8 mouse cellular contexts compared by ENCODE assay signal in genomic region chr2:173658517-173658916, GRCm38 (mm10). TPM values are rescaled to one million over a fixed set of nuclear protein-coding genes. Genes with fewer than 3 reads are reported as not detected.
A peak's percentile ranks its signal among the peaks of the same experiment; 100 is the strongest.
DNase-seq lines count a peak whose midpoint lies in the region; ATAC-seq and TF ChIP-seq lines count a peak whose summit lies in the region.

No protein-coding gene starts in this region.

- H3K9me3 ChIP-seq in embryonic facial prominence, embryonic 10.5 days, result no peaks in the 10 kb centered on the region
- H3K9me3 ChIP-seq in hindbrain, embryonic 16.5 days (ENCODE audit: control insufficient read depth, low read length), result no peaks in the 10 kb centered on the region
- no peaks in the 10 kb centered on the region for H3K9me3 ChIP-seq in midbrain, embryonic 14.5 days (ENCODE audit: control insufficient read depth, low read length)

- no peak for ATAC-seq in hindbrain, embryonic 16.5 days
- no peak for ATAC-seq in midbrain, embryonic 14.5 days (ENCODE audit: low FRiP score, low TSS enrichment)

- H3K9ac ChIP-seq in hindbrain, embryonic 16.5 days (ENCODE audit: low read depth, low read length), result no peak overlapping the region
- H3K9ac ChIP-seq in midbrain, embryonic 14.5 days (replicated peaks; ENCODE audit: low read length), result no peak overlapping the region

- WGBS in kidney, adult 2 months, result 81% methylated on average over 4 of the region's 4 CpGs
- 87% methylated on average over 4 of the region's 4 CpGs for WGBS in embryonic facial prominence, embryonic 10.5 days
- WGBS in hindbrain, embryonic 16.5 days, result 91% methylated on average over 4 of the region's 4 CpGs
- 95% methylated on average over 4 of the region's 4 CpGs for WGBS in midbrain, embryonic 14.5 days
- WGBS in thymus, adult 2 months, result 96% methylated on average over 4 of the region's 4 CpGs

- DNase-seq in kidney, adult 2 months, result no peak
- DNase-seq in kidney, adult 11 months, result no peak
- no peak for DNase-seq in embryonic facial prominence, embryonic 10.5 days (ENCODE audit: low spot score)
- DNase-seq in midbrain, embryonic 14.5 days, result no peak
- DNase-seq in frontal cortex, postnatal 14 days (ENCODE audit: low spot score in 2 of 2), result no peak
- DNase-seq in frontal cortex, postnatal 10 days (ENCODE audit: low spot score in 2 of 2), result no peak
- DNase-seq in thymus, adult 2 months, result no peak

- no peak for TF ChIP-seq CTCF in kidney, adult 2 months (conservative IDR thresholded peaks at IDR 0.05; ENCODE audit: insufficient read depth, insufficient read length, low read depth, low read length)
- TF ChIP-seq CTCF in thymus, adult 2 months (IDR thresholded peaks at IDR 0.05; ENCODE audit: borderline replicate concordance, control insufficient read depth, extremely low read depth, insufficient read depth, low read length, poor library complexity), result no peak

- TF ChIP-seq POLR2A in kidney, adult 2 months (IDR thresholded peaks at IDR 0.05; ENCODE audit: low read depth, low read length), result no peak
- no peak for TF ChIP-seq POLR2A in thymus, adult 2 months (IDR thresholded peaks at IDR 0.05; ENCODE audit: control insufficient read depth, extremely low read depth, insufficient read depth, low read length, poor library complexity)

- 0 out of 2 replicates have a peak overlapping the region, but pooled peaks have one; percentile 28 for H3K27ac ChIP-seq in kidney, adult 2 months (ENCODE audit: insufficient read depth, low read depth, low read length)
- 0 out of 2 replicates have a peak overlapping the region, but pooled peaks have one; percentile 96 for H3K27ac ChIP-seq in embryonic facial prominence, embryonic 10.5 days (replicated peaks)
- no peak overlapping the region for H3K27ac ChIP-seq in hindbrain, embryonic 16.5 days (ENCODE audit: low read depth, low read length)
- no peak overlapping the region for H3K27ac ChIP-seq in midbrain, embryonic 14.5 days (replicated peaks; ENCODE audit: low read depth, low read length)
- no peak overlapping the region for H3K27ac ChIP-seq in thymus, adult 2 months (ENCODE audit: control insufficient read depth, insufficient read depth, low read length)

- peak overlapping the region; percentile 63 for H3K4me2 ChIP-seq in hindbrain, embryonic 16.5 days (ENCODE audit: low read length)
- H3K4me2 ChIP-seq in midbrain, embryonic 14.5 days (ENCODE audit: low read length), result peak overlapping the region; percentile 68

- H3K4me3 ChIP-seq in kidney, adult 2 months (ENCODE audit: insufficient read depth, low read depth, low read length), result no peak overlapping the region
- H3K4me3 ChIP-seq in embryonic facial prominence, embryonic 10.5 days, result peak overlapping the region; percentile 99
- peak overlapping the region; percentile 95 for H3K4me3 ChIP-seq in hindbrain, embryonic 16.5 days (ENCODE audit: low read length)
- H3K4me3 ChIP-seq in midbrain, embryonic 14.5 days (replicated peaks; ENCODE audit: low read depth, low read length), result peak overlapping the region; percentile 90; the same call in 1 of the 2 replicates
- H3K4me3 ChIP-seq in thymus, adult 2 months (ENCODE audit: control insufficient read depth, insufficient read depth, low read length), result no peak overlapping the region

- H3K36me3 ChIP-seq in kidney, adult 2 months (ENCODE audit: control insufficient read depth, insufficient read depth, low read length), result no peaks in the 10 kb centered on the region; the same call in 1 of the 2 replicates
- peaks cover 29% of the 10 kb centered on the region for H3K36me3 ChIP-seq in embryonic facial prominence, embryonic 10.5 days (replicated peaks)
- H3K36me3 ChIP-seq in hindbrain, embryonic 16.5 days (ENCODE audit: control insufficient read depth, insufficient read depth, low read length), result no peaks in the 10 kb centered on the region; the same call in 1 of the 2 replicates
- peaks cover 7% of the 10 kb centered on the region for H3K36me3 ChIP-seq in midbrain, embryonic 14.5 days (ENCODE audit: control insufficient read depth, insufficient read depth, low read length)
- H3K36me3 ChIP-seq in thymus, adult 2 months (ENCODE audit: control insufficient read depth, insufficient read depth, low read length), result peaks cover under 1% of the 10 kb centered on the region; the same call in 1 of the 2 replicates

- peaks cover 13% of the 10 kb centered on the region for H3K4me1 ChIP-seq in kidney, adult 2 months (ENCODE audit: control insufficient read depth, insufficient read depth, low read length)
- peaks cover 34% of the 10 kb centered on the region for H3K4me1 ChIP-seq in embryonic facial prominence, embryonic 10.5 days
- H3K4me1 ChIP-seq in hindbrain, embryonic 16.5 days (ENCODE audit: control insufficient read depth, insufficient read depth, low read depth, low read length), result peaks cover 14% of the 10 kb centered on the region
- peaks cover 34% of the 10 kb centered on the region for H3K4me1 ChIP-seq in midbrain, embryonic 14.5 days (ENCODE audit: control insufficient read depth, insufficient read depth, low read length)
- peaks cover 12% of the 10 kb centered on the region for H3K4me1 ChIP-seq in thymus, adult 2 months (replicated peaks; ENCODE audit: control insufficient read depth, insufficient read depth, low read length)

- no peaks in the 10 kb centered on the region for H3K27me3 ChIP-seq in kidney, adult 2 months (replicated peaks; ENCODE audit: control insufficient read depth, insufficient read depth, low read length)
- no peaks in the 10 kb centered on the region for H3K27me3 ChIP-seq in embryonic facial prominence, embryonic 10.5 days (replicated peaks; ENCODE audit: low read depth, poor library complexity, severe bottlenecking)
- H3K27me3 ChIP-seq in hindbrain, embryonic 16.5 days (replicated peaks; ENCODE audit: control insufficient read depth, insufficient read depth, low read length), result no peaks in the 10 kb centered on the region
- no peaks in the 10 kb centered on the region for H3K27me3 ChIP-seq in midbrain, embryonic 14.5 days (ENCODE audit: control insufficient read depth, insufficient read depth, low read length)
- H3K27me3 ChIP-seq in thymus, adult 2 months (ENCODE audit: control insufficient read depth, insufficient read depth, low read length), result no peaks in the 10 kb centered on the region

RNA-seq across cellular contexts. Expression of gene Rab22a, which starts 1.0 kb away (rescaled TPM):
- 24.4 and 28.2 TPM in 2 replicates for polyA plus RNA-seq in kidney, adult 2 months (2012; rRNA removed)
- 24.2 and 24.6 TPM in 2 replicates for polyA plus RNA-seq in embryonic facial prominence, embryonic 10.5 days (2016; fragmentation: Nextera tagmentation; extraction: Ambion mirVana)
- 32.5 and 35.0 TPM in 2 replicates for polyA plus RNA-seq in hindbrain, embryonic 16.5 days (2015; fragmentation: Nextera tagmentation; extraction: Ambion mirVana)
- polyA plus RNA-seq in midbrain, embryonic 14.5 days (2014; fragmentation: Nextera tagmentation; extraction: Ambion mirVana), result 28.4 and 36.9 TPM in 2 replicates
- 33.8 and 69.1 TPM in 2 replicates for polyA plus RNA-seq in thymus, adult 2 months (2012; rRNA removed)

Comparison
In these comparisons a context has a peak if more than half of its experiments do, and no peak if none do; other contexts are left out.
1. H3K27ac ChIP-seq: peak in kidney, adult 2 months (single experiment) and embryonic facial prominence, embryonic 10.5 days (single experiment); none in hindbrain, embryonic 16.5 days (single experiment), midbrain, embryonic 14.5 days (single experiment) and thymus, adult 2 months (single experiment).
2. H3K4me3 ChIP-seq: peak in embryonic facial prominence, embryonic 10.5 days (single experiment), hindbrain, embryonic 16.5 days (single experiment) and midbrain, embryonic 14.5 days (single experiment); none in kidney, adult 2 months (single experiment) and thymus, adult 2 months (single experiment).